Mouse (Mus musculus): ENCODE measurements around the gene Hnrnpa2b1. TPM values are rescaled to one million over a fixed set of nuclear protein-coding genes. Genes with fewer than 3 reads are reported as not detected.

Gene Hnrnpa2b1
- polyA plus RNA-seq, 1 experiment from 2014 or later: 1,220 TPM

GRCm38 (mm10) chr6:51437665-51438064 is 32.0 kb downstream of the Hnrnpa2b1 start:
- H3K9ac ChIP-seq (ENCODE audit: low read depth, low read length): no peak overlapping the region
- no peak for ATAC-seq
- WGBS: 79% methylated on average over 4 of the region's 4 CpGs

GRCm38 (mm10) chr6:51434270-51434669 is 35.4 kb downstream of the Hnrnpa2b1 start:
- no peak overlapping the region for H3K9ac ChIP-seq (ENCODE audit: low read depth, low read length)
- no peak for ATAC-seq
- no peaks in the 10 kb centered on the region for H3K36me3 ChIP-seq (ENCODE audit: control insufficient read depth, insufficient read depth, low read length)
- WGBS: 44% methylated on average over 7 of the region's 7 CpGs
- H3K4me1 ChIP-seq (ENCODE audit: control insufficient read depth, insufficient read depth, low read depth, low read length): peaks cover 6% of the 10 kb centered on the region; the same call in 1 of the 2 replicates
- peaks cover 5% of the 10 kb centered on the region for H3K27me3 ChIP-seq (replicated peaks; ENCODE audit: control insufficient read depth, insufficient read depth, low read length)
- H3K27ac ChIP-seq (ENCODE audit: low read depth, low read length): no peak overlapping the region
- H3K4me2 ChIP-seq (ENCODE audit: low read length): peak overlapping the region; percentile 88
- peak overlapping the region; percentile 67 for H3K4me3 ChIP-seq (ENCODE audit: low read length)
- no peaks in the 10 kb centered on the region for H3K9me3 ChIP-seq (ENCODE audit: control insufficient read depth, low read length)

More at GRCm38 (mm10) chr6:51437665-51438064, 32.0 kb downstream of the Hnrnpa2b1 start:
- no peaks in the 10 kb centered on the region for H3K9me3 ChIP-seq (ENCODE audit: control insufficient read depth, low read length)
- H3K4me2 ChIP-seq (ENCODE audit: low read length): no peak overlapping the region
- H3K27me3 ChIP-seq (replicated peaks; ENCODE audit: control insufficient read depth, insufficient read depth, low read length): no peaks in the 10 kb centered on the region; the same call in none of the 2 replicates
- H3K4me3 ChIP-seq (ENCODE audit: low read length): no peak overlapping the region
- peaks cover 5% of the 10 kb centered on the region; the same call in 1 of the 2 replicates for H3K4me1 ChIP-seq (ENCODE audit: control insufficient read depth, insufficient read depth, low read depth, low read length)
- H3K36me3 ChIP-seq (ENCODE audit: control insufficient read depth, insufficient read depth, low read length): no peaks in the 10 kb centered on the region
- H3K27ac ChIP-seq (ENCODE audit: low read depth, low read length): no peak overlapping the region

GRCm38 (mm10) chr6:51432535-51433397 is 36.9 kb downstream of the Hnrnpa2b1 start, which contains the start of gene Nfe2l3:
Gene Nfe2l3 (plus strand): TSS chr6:51432670.
- Histone ChIP-seq H3K36me3 (ENCODE audit: control insufficient read depth, insufficient read depth, low read length) (no peaks in the 10 kb centered on the region), H3K27me3 (replicated peaks; ENCODE audit: control insufficient read depth, insufficient read depth, low read length) (peaks cover 5% of the 10 kb centered on the region), H3K9me3 (ENCODE audit: control insufficient read depth, low read length) (no peaks in the 10 kb centered on the region), H3K4me2 (ENCODE audit: low read length) (peak within 1 kb of the TSS; percentile 88), H3K9ac (ENCODE audit: low read depth, low read length) (peak within 1 kb of the TSS; percentile 77), H3K4me3 (ENCODE audit: low read length) (peak within 1 kb of the TSS; percentile 67), H3K4me1 (ENCODE audit: control insufficient read depth, insufficient read depth, low read depth, low read length) (peaks cover 6% of the 10 kb centered on the region; the same call in 1 of the 2 replicates), H3K27ac (ENCODE audit: low read depth, low read length) (no peak within 1 kb of the TSS)
- peak; percentile 86 for ATAC-seq
- WGBS: under 1% methylated on average over 74 of the region's 74 CpGs

GRCm38 (mm10) chr6:51424537-51424936 is 45.2 kb downstream of the Hnrnpa2b1 start:
- no peaks in the 10 kb centered on the region for H3K36me3 ChIP-seq (ENCODE audit: control insufficient read depth, insufficient read depth, low read length)
- no peak overlapping the region for H3K4me2 ChIP-seq (ENCODE audit: low read length)
- WGBS: 91% methylated on average over 2 of the region's 2 CpGs
- no peak overlapping the region for H3K9ac ChIP-seq (ENCODE audit: low read depth, low read length)
- ATAC-seq: no peak
- H3K27me3 ChIP-seq (replicated peaks; ENCODE audit: control insufficient read depth, insufficient read depth, low read length): no peaks in the 10 kb centered on the region
- no peak overlapping the region for H3K4me3 ChIP-seq (ENCODE audit: low read length)
- H3K9me3 ChIP-seq (ENCODE audit: control insufficient read depth, low read length): no peaks in the 10 kb centered on the region
- H3K4me1 ChIP-seq (ENCODE audit: control insufficient read depth, insufficient read depth, low read depth, low read length): no peaks in the 10 kb centered on the region
- H3K27ac ChIP-seq (ENCODE audit: low read depth, low read length): no peak overlapping the region

GRCm38 (mm10) chr6:51423466-51424122 is 46.1 kb downstream of the Hnrnpa2b1 start:
- H3K27ac ChIP-seq (ENCODE audit: low read depth, low read length): no peak overlapping the region
- H3K4me3 ChIP-seq (ENCODE audit: low read length): no peak overlapping the region
- 54% methylated on average over 10 of the region's 11 CpGs for WGBS
- ATAC-seq: no peak
- H3K4me1 ChIP-seq (ENCODE audit: control insufficient read depth, insufficient read depth, low read depth, low read length): no peaks in the 10 kb centered on the region
- H3K36me3 ChIP-seq (ENCODE audit: control insufficient read depth, insufficient read depth, low read length): no peaks in the 10 kb centered on the region
- H3K9ac ChIP-seq (ENCODE audit: low read depth, low read length): no peak overlapping the region
- H3K27me3 ChIP-seq (replicated peaks; ENCODE audit: control insufficient read depth, insufficient read depth, low read length): no peaks in the 10 kb centered on the region
- no peaks in the 10 kb centered on the region for H3K9me3 ChIP-seq (ENCODE audit: control insufficient read depth, low read length)
- no peak overlapping the region for H3K4me2 ChIP-seq (ENCODE audit: low read length)

- Histone ChIP-seq H3K36me3 (ENCODE audit: control insufficient read depth, insufficient read depth, low read length) (no peaks in the 10 kb centered on the region), H3K27me3 (replicated peaks; ENCODE audit: control insufficient read depth, insufficient read depth, low read length) (no peaks in the 10 kb centered on the region), H3K4me2 (ENCODE audit: low read length) (no peak overlapping the region), H3K9me3 (ENCODE audit: control insufficient read depth, low read length) (no peaks in the 10 kb centered on the region), H3K9ac (ENCODE audit: low read depth, low read length) (no peak overlapping the region), H3K4me1 (ENCODE audit: control insufficient read depth, insufficient read depth, low read depth, low read length) (no peaks in the 10 kb centered on the region), H3K4me3 (ENCODE audit: low read length) (no peak overlapping the region), H3K27ac (ENCODE audit: low read depth, low read length) (no peak overlapping the region)
- 97% methylated on average over 4 of the region's 4 CpGs for WGBS
- no peak for ATAC-seq
These were observed 52.3 kb downstream of the Hnrnpa2b1 start for GRCm38 (mm10) chr6:51417306-51417936.

- 59% methylated on average over 1 of the region's 1 CpGs for WGBS
- H3K27me3 ChIP-seq (replicated peaks; ENCODE audit: control insufficient read depth, insufficient read depth, low read length): no peaks in the 10 kb centered on the region
- H3K9ac ChIP-seq (ENCODE audit: low read depth, low read length): no peak overlapping the region
- H3K9me3 ChIP-seq (ENCODE audit: control insufficient read depth, low read length): no peaks in the 10 kb centered on the region
- no peak overlapping the region for H3K27ac ChIP-seq (ENCODE audit: low read depth, low read length)
- no peak overlapping the region for H3K4me2 ChIP-seq (ENCODE audit: low read length)
- ATAC-seq: no peak
- no peaks in the 10 kb centered on the region for H3K4me1 ChIP-seq (ENCODE audit: control insufficient read depth, insufficient read depth, low read depth, low read length)
- H3K4me3 ChIP-seq (ENCODE audit: low read length): no peak overlapping the region
- H3K36me3 ChIP-seq (ENCODE audit: control insufficient read depth, insufficient read depth, low read length): no peaks in the 10 kb centered on the region
These were observed 53.3 kb downstream of the Hnrnpa2b1 start for GRCm38 (mm10) chr6:51416433-51416832.
